Mouse (Mus musculus) lung, postnatal 0 days (tissue): ENCODE results near the gene Ascl3. TPM values are rescaled to one million over a fixed set of nuclear protein-coding genes. Genes with fewer than 3 reads are reported as not detected.

Experiments
- ATAC-seq: fragments of 200-750 bp; cut with Nextera tagmentation; 2 replicates; pipeline ENCODE4 v1.8.0; 2017; ENCODE audit warnings: moderate library complexity
- DNase-seq: peaks from one replicate; pipeline ENCODE4 v3.0.0-alpha.2; 2016; ENCODE audit warnings: low spot score
- H3K27ac ChIP-seq: fragments of 300-500 bp; sonication (generic); 2 replicates; pipeline ENCODE4 v1.5.1; 2014; ENCODE audit warnings: antibody characterized with exemption, mild to moderate bottlenecking, low read length, mixed read lengths
- H3K27me3 ChIP-seq: fragments of 300-500 bp; sonication (generic); replicated peaks from 2 replicates; pipeline ENCODE4 v1.6.1; 2014; ENCODE audit warnings: low read length, mixed read lengths; ENCODE audit not compliant: insufficient read depth
- H3K36me3 ChIP-seq: fragments of 300-500 bp; sonication (generic); 2 replicates; pipeline ENCODE4 v1.6.1; 2014; ENCODE audit warnings: low read length, mixed read lengths; ENCODE audit not compliant: insufficient read depth
- H3K4me1 ChIP-seq: fragments of 300-500 bp; sonication (generic); 2 replicates; pipeline ENCODE4 v1.6.1; 2014; ENCODE audit warnings: antibody characterized with exemption, low read depth, low read length, mixed read lengths; ENCODE audit not compliant: insufficient read depth
- H3K4me2 ChIP-seq: fragments of 300-500 bp; sonication (generic); replicated peaks from 2 replicates; pipeline ENCODE4 v1.6.1; 2014; ENCODE audit warnings: low read depth, mild to moderate bottlenecking, low read length, moderate library complexity, mixed read lengths
- H3K4me3 ChIP-seq: fragments of 300-500 bp; sonication (generic); 2 replicates; pipeline ENCODE4 v1.5.1; 2014; ENCODE audit warnings: low read depth, low read length
- H3K9ac ChIP-seq: fragments of 300-500 bp; sonication (generic); replicated peaks from 2 replicates; pipeline ENCODE4 v1.6.1; 2014; ENCODE audit warnings: low read depth, mild to moderate bottlenecking
- H3K9me3 ChIP-seq: fragments of 300-500 bp; sonication (generic); 2 replicates; pipeline ENCODE4 v1.6.1; 2016; ENCODE audit warnings: low read length, mixed read lengths
- CTCF ChIP-seq: IDR thresholded peaks from 2 replicates; pipeline ENCODE4 v1.5.1; 2016; ENCODE audit warnings: antibody characterized with exemption, mild to moderate bottlenecking
- EP300 ChIP-seq: IDR thresholded peaks from 2 replicates; pipeline ENCODE4 v1.6.1; 2016; ENCODE audit warnings: antibody characterized with exemption, mild to moderate bottlenecking, control low read depth
- WGBS: fragments of 180-500 bp; shearing (Covaris S2); extraction: QIAGEN DNeasy Blood & Tissue Kit; methylation state at CpG from one replicate; pipeline ENCODE4 v1.1.7; 2014; 5-methylcytosine and 5-hydroxymethylcytosine counted together
- polyA plus RNA-seq: library from polyadenylated mRNA; unstranded; fragments of >200 nt; fragmentation: Nextera tagmentation; extraction: Ambion mirVana; gene quantifications from 2 replicates; pipeline ENCODE4 v1.2.1, GENCODE M21; 2015

Gene Ascl3
- polyA plus RNA-seq, 1 experiment from 2014 or later, result 0.64 TPM

GRCm38 (mm10) chr7:109694576-109695338 is 36.8 kb downstream of the Ascl3 start:
- Histone ChIP-seq H3K9ac (no peak overlapping the region), H3K4me3 (no peak overlapping the region), H3K4me1 (peaks cover 2% of the 10 kb centered on the region; the same call in 1 of the 2 replicates), H3K36me3 (no peaks in the 10 kb centered on the region), H3K4me2 (no peak overlapping the region), H3K27ac (no peak overlapping the region), H3K9me3 (no peaks in the 10 kb centered on the region), H3K27me3 (no peaks in the 10 kb centered on the region)
- TF ChIP-seq EP300 (no peak), CTCF (no peak)
- WGBS, result 82% methylated on average over 13 of the region's 13 CpGs
- no peak for DNase-seq
- no peak for ATAC-seq

- Histone ChIP-seq H3K4me2 (no peak overlapping the region), H3K27ac (peak overlapping the region; percentile 64; the same call in 1 of the 2 replicates), H3K27me3 (no peaks in the 10 kb centered on the region), H3K9me3 (no peaks in the 10 kb centered on the region), H3K9ac (no peak overlapping the region), H3K36me3 (no peaks in the 10 kb centered on the region), H3K4me3 (no peak overlapping the region), H3K4me1 (peaks cover 2% of the 10 kb centered on the region; the same call in 1 of the 2 replicates)
- peak; percentile 65; the same call in 1 of the 2 replicates for TF ChIP-seq EP300
- TF ChIP-seq CTCF, result no peak
- DNase-seq (peak; percentile 69), ATAC-seq (peak; percentile 48)
- WGBS, result 36% methylated on average over 5 of the region's 5 CpGs
Observed at GRCm38 (mm10) chr7:109690961-109691360, 40.6 kb downstream of the Ascl3 start.

- WGBS, result 89% methylated on average over 3 of the region's 3 CpGs
- no peaks in the 10 kb centered on the region for H3K9me3 ChIP-seq
- no peak overlapping the region for H3K9ac ChIP-seq
- no peaks in the 10 kb centered on the region for H3K27me3 ChIP-seq
- TF ChIP-seq CTCF, result peak; percentile 64
- TF ChIP-seq EP300, result no peak
- no peak for DNase-seq
- ATAC-seq, result no peak
- H3K36me3 ChIP-seq, result no peaks in the 10 kb centered on the region
- H3K4me2 ChIP-seq, result no peak overlapping the region
- H3K4me1 ChIP-seq, result peaks cover 2% of the 10 kb centered on the region; the same call in 1 of the 2 replicates
- H3K27ac ChIP-seq, result no peak overlapping the region
- H3K4me3 ChIP-seq, result no peak overlapping the region
Observed at GRCm38 (mm10) chr7:109690101-109690500, 41.4 kb downstream of the Ascl3 start.

GRCm38 (mm10) chr7:109686585-109687128 is 44.9 kb downstream of the Ascl3 start:
- peak overlapping the region; percentile 27; the same call in 1 of the 2 replicates for H3K27ac ChIP-seq

GRCm38 (mm10) chr7:109680879-109681278 is 50.6 kb downstream of the Ascl3 start:
- no peak for TF ChIP-seq CTCF
- no peak for TF ChIP-seq EP300
- Histone ChIP-seq H3K9ac (no peak overlapping the region), H3K4me1 (no peaks in the 10 kb centered on the region), H3K36me3 (no peaks in the 10 kb centered on the region), H3K27ac (no peak overlapping the region), H3K4me2 (no peak overlapping the region), H3K4me3 (no peak overlapping the region), H3K27me3 (no peaks in the 10 kb centered on the region), H3K9me3 (no peaks in the 10 kb centered on the region)
- WGBS, result 96% methylated on average over 1 of the region's 1 CpGs
- DNase-seq (no peak), ATAC-seq (no peak)

More at GRCm38 (mm10) chr7:109686585-109687128, 44.9 kb downstream of the Ascl3 start:
- Histone ChIP-seq H3K9me3 (no peaks in the 10 kb centered on the region), H3K9ac (no peak overlapping the region), H3K27me3 (no peaks in the 10 kb centered on the region), H3K4me3 (no peak overlapping the region), H3K36me3 (no peaks in the 10 kb centered on the region), H3K4me1 (peaks cover 2% of the 10 kb centered on the region; the same call in 1 of the 2 replicates), H3K4me2 (no peak overlapping the region)
- ATAC-seq, result peak; percentile 68
- peak; percentile 48 for DNase-seq
- 12% methylated on average over 9 of the region's 9 CpGs for WGBS
- TF ChIP-seq EP300, result peak; percentile 86
- TF ChIP-seq CTCF, result no peak

GRCm38 (mm10) chr7:109680284-109680683 is 51.2 kb downstream of the Ascl3 start:
- peak; percentile 27 for TF ChIP-seq CTCF
- no peak for TF ChIP-seq EP300
- no peak overlapping the region for H3K4me2 ChIP-seq
- ATAC-seq (no peak), DNase-seq (no peak)
- WGBS, result 86% methylated on average over 2 of the region's 2 CpGs
- no peak overlapping the region for H3K9ac ChIP-seq
- H3K4me1 ChIP-seq, result no peaks in the 10 kb centered on the region
- H3K27ac ChIP-seq, result no peak overlapping the region
- H3K36me3 ChIP-seq, result no peaks in the 10 kb centered on the region
- H3K9me3 ChIP-seq, result no peaks in the 10 kb centered on the region
- no peaks in the 10 kb centered on the region for H3K27me3 ChIP-seq
- no peak overlapping the region for H3K4me3 ChIP-seq

Other genes starting within 250 kb of the Ascl3 start
- 0.04 TPM in 2 replicates for gene Trim66, start 223.6 kb downstream of the Ascl3 start, polyA plus RNA-seq
- 108 and 110 TPM in 2 replicates for gene Rpl27a, start 212.6 kb downstream of the Ascl3 start, polyA plus RNA-seq
- gene St5, start 28.1 kb downstream of the Ascl3 start, polyA plus RNA-seq, result 58.9 and 61.8 TPM in 2 replicates
- 48.6 and 52.5 TPM in 2 replicates for gene Akip1, start 28.0 kb downstream of the Ascl3 start, polyA plus RNA-seq
- 22.7 and 24.3 TPM in 2 replicates for gene BC051019, start 7.9 kb downstream of the Ascl3 start, polyA plus RNA-seq
- gene Tmem9b, start 21.1 kb upstream of the Ascl3 start, polyA plus RNA-seq, result 109 and 117 TPM in 2 replicates
- gene Nrip3, start 50.3 kb upstream of the Ascl3 start, polyA plus RNA-seq, result 0.57 and 0.58 TPM in 2 replicates
- gene Scube2, start 134.0 kb upstream of the Ascl3 start, polyA plus RNA-seq, result 14.9 TPM in 2 replicates
- gene Dennd5a, start 228.7 kb upstream of the Ascl3 start, polyA plus RNA-seq, result 36.4 and 40.1 TPM in 2 replicates